Mouse (Mus musculus) embryo, embryonic 10 days (tissue): ENCODE data around the gene Glipr2.

ENCODE experiments used
- DNase-seq: peaks from one replicate; pipeline ENCODE4 v3.0.0-alpha.2; 2015; ENCODE audit warnings: low spot score

The Glipr2 gene

DNA sequence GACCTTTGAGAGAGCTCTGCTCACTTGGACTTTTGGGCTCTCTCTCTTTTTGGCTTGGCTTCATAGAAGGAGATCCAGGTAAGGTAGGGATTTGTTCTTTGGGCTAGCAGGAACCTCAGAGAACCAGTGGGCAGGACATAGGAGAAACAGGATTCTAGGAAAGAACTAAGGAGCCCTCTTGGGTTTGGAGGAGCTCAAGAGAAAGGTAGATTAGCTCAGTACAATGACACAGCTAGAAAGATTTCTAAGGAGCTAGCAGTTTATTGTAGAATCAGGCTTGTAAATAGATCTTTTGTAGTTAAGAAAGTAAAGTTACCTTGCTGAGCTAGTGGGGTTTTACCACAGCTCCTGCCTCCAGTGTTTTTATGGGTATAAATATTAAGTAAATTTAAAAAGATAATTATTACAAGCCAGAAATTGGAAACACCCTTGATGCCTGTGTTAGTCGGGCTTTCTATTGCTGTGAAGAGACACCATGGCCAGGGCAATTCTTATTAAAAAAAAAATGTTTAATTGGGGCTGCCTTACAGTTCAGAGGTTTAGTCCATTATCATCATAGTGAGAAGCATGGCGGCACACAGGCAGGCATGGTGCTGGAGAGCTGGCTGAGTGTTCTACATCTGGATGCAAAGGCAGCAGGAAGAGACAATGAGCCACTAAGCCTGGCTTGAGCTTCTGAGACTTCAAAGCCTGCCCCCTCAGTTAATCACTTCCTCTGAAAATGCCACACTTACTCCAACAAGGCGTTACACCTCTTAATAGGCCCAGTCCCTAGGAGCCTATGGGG, 47.6 kb downstream of the Glipr2 start:
- no peak for DNase-seq

DNA sequence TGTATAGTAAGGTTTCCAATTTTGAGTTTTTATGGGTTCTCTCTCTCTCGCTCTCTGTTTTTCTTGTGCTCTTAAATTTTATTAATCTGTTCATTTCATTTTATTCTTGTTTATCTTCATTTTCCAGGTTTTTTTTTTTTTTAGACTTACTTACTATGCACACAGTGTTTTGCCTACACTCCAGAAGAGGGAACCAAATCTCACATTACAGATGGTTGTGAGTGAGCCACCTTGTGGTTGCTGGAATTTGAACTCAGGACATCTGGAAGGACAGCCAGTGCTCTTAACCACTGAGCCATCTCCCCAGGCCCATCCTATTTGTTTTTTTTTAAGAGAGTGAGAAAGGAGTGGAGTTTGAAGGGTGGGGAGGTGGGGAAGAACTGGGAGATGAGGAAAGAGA, 53.0 kb downstream of the Glipr2 start:
- DNase-seq, result no peak

DNA sequence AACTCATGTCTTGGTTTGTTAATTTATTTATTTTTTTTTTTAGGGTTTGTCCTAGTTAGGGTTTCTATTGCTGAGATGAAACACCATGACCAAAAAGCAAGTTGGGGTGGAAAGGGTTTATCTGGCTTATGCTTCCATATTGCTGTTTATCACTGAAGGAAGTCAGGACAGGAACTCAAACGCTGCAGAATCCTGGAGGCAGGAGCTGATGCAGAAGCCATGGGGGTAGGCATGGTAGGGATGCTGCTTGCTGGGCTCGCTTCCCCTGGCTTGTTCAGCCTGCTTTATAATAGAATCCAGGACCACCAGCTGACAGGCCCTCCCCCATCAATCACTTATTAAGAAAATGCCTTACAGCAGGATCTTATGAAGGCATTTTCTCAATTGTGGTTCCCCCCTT, 53.7 kb downstream of the Glipr2 start:
- DNase-seq, result no peak

DNA sequence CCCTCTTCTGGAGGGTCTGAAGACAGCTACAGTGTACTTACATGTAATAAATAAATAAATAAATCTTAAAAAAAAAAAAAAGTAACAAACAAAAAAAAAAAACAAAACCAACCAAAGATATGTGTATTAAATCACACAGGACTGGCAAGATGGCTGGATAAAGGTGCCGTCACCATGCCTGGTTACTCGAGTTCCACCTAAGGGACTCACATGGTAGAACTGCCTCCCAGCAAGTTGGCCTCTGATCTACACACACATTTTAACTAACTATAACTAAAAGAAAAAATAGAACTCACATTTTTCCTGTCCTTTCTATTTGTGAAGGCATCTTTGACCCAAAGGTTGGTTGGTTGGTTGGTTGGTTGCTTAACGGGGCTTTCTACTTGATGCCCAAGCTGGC, 54.6 kb downstream of the Glipr2 start:
- DNase-seq, result no peak

DNA sequence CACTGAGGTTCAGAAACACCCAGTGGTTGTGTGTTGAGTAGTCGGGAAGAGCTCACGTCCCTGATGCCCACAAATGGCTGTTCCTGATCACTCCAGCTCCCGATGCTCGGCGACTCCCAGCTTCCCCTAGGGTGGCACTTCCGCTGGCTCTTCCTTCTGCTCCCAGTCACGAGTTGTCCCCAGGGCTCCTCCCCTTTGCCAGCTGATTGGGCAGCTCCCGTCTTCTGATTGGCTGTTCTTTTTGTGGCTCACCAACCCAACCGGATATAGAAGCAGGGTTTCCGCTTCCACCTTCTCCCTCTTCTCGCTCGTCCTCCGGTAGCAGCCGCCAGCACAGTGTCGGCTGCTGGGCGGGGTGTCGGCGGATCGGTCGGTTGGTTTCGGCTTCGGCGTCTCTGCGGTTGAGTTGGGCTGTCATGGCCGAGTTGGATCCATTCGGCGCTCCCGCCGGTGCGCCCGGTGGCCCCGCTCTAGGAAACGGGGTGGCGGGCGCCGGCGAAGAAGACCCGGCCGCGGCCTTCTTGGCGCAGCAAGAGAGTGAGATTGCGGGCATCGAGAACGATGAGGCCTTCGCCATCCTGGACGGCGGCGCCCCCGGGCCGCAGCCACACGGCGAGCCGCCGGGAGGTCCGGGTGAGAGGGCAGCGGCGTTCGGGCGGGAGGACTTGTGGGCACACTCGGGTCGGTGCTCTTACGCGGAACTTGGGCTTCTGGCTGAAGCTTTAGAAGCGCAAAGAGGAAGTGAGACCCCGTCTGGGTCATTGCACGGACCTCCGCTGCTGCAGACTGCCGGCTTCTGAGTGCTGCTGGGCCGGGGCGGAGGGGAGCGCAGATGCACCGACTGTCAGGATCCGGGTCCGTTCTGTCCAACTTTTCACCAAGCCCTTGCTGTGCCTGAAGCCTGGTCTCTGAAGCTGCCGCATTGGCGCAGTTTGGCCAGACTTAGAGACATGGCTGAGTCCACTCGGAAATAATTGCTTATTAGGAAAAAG, 55.5 kb downstream of the Glipr2 start:
- DNase-seq, result peak; percentile 97

DNA sequence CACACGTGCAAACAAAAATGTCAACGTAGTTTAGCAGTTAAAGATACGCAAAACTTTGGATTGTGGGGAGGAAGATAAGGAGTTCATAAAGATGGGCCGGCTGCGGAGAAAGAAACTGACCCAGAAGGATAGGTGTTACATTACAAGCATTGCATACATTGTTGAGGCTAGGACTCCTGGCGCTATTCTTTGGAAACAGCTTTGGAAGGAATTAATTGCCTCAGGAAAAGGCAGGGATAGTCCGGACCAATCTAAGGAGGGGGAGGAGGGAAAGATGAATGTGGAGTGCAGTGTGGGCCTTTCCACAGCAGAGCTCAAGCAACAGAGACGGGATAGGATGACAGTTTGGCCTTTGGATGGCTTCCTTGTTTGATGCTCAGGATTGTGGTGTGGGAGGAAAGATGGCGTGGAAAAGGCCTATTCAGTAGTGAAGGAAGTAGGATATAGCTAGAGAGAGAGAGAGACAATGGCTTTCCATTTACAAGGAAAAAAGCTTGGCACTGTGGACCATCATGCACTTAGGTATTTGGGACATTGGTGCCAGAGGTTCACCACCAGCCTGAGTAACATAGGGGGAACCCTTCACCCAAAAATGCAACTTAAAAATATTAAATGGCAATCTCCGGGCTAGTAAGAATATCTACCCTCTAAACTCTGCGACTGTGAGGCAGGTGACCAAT, 56.3 kb downstream of the Glipr2 start:
- DNase-seq, result no peak

DNA sequence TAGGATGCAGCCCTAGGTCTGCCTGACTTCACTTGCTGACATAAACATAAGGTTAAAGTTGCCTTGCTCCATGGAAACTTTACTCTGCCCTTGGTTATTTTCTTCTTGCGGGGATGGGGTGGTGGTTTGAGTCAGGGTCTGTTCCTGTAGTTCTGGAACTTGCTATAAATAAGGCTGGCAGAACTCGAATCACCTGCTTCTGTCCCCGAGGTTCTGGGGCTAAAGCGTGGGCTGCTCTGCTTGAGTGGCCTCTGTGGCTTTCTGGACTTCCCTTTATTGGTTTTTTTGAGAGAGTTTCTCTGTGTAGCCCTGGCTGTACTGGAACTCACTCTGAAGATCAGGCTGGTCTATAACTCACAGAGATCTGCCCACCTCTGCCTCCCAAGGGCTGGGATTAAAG, 58.9 kb downstream of the Glipr2 start:
- DNase-seq, result no peak

DNA sequence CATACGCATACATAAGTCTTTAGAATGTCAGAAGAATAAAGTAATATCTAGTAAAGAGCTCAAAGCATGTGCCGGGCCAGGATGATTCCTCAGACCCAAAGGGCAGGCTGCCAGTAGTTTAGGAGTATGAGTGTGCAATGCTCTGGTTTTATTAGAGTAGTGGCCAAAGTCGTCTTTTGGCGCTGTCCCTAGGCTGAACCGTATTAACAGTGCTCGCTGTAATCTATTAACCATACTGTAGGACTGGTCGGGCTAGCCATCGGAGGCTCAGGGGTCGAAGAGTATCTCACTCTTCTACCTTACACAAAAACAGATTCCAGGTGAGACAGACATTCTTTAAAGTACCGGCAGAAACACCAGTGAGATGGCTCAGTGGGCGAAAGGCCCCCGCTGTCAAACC, 59.6 kb downstream of the Glipr2 start:
- no peak for DNase-seq

DNA sequence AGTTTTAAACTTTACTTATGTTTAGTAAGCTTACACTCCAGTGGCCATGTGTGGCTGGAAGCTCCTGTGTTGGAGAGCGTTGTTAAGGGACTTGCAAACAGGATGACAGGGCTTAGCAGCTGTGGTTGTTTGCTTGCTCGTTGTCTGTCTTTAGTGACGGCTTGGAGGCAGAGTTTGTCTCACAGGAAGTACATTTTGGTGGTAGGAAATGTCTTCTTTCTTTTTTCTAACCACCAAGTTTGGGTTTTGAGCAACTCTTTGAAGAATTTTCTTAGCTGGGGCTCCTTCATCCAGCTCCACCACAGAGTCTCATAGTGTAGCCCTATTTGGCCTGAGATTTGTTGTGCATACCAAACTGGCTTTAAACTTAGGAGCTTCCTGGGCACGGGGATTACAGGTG, 65.1 kb downstream of the Glipr2 start:
- DNase-seq, result no peak

DNA sequence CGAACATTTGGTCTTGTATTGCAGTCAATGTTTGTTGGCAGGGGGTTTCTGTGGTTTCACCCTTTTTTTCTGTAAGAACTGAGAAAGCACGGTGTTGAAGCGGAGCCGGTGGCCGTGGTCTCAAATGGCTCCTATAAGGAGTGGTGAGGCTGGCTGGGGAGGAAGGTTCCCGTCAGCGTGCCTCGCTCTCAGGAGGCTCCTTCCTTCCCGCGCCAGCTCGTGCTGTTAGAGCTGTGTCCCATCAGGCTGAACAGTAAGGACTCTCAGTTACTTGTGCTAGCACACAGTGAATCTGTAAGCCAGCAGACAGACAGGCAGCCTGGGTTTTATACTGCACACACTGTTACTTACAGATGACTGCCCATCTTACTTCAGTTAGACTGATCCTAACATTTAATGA, 65.6 kb downstream of the Glipr2 start:
- no peak for DNase-seq

DNA sequence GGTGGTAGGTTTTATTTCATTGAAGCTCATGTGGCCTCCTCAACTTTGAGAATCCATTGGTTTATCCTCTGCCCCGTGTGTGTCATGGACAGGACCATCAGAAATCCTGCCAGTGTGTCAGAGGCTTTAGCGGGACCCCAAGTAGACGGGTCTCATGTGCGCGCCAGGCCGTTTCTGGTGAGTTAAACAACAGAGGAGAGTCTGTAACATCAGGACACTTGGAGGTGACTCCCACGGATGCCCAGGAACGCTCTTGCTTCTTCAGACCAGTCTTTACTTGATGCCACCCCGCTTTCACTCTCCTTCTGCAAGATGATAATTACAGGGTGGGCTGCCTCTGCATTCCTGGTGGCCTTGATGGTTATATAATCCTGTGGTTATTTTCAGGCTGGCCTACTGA, 66.5 kb downstream of the Glipr2 start:
- DNase-seq, result no peak

DNA sequence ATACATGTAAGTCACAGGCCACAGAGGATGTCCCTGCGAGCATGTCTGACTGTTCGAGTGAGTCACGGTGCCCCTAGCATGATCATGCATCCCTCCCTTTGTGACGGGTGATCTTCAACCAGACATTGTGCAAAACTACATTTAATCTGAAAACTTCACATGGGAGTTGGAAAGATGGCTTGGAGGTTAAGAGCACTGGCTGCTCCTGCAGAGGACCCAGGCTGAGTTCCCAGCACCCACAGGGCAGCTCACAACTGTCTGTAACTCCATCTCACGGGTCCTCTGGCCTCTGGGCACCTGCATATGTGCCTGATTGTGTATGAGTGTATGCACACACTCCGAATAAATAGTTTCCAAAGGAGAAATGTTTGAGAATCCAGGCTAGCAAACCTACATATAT, 67.0 kb downstream of the Glipr2 start:
- DNase-seq, result no peak

DNA sequence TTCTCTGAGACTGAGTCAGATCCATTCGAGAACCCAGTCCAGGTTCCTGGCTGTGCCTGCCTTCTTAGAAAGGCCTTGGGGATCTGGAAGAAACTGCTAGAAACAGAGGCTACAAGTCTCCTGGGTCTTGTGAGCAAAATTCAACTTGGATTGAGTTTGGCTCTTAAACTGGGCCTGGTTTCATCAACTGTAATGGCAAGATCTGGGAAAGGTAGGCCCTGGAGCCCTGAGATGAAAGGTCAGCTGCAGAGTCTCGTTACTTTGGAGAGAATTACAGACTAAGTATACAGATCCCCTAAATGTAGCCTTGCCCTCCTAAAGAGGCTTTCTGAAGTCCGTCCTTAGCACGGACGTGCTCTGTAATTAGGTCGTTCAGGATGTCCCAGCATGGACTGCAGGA, 68.4 kb downstream of the Glipr2 start:
- no peak for DNase-seq
